Mouse (Mus musculus): ENCODE data around the gene Ctnna3. TPM values are rescaled to one million over a fixed set of nuclear protein-coding genes. Genes with fewer than 3 reads are reported as not detected.

Gene Ctnna3
- polyA plus RNA-seq, 1 experiment from 2014 or later = 0.34 TPM

DNA sequence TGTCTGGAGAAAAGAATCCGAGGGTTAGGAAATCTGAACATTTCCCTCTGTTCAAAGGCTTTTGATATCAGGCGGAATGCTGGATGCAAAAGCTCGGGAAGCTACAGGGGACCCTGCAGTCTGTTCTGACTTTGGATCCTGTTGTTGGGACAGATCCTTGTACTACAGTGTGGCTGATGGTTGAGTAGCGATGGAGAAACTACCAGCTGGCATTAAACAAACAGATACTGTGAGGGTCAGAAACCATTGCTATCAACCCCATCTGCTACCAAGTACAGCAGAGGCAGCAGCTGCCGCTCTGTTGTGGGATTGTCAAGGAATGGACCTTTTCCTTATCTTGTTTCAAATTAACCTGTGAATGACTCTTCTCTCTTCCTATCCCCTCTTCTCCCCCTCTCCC lies 504.0 kb downstream of the Ctnna3 start:
- ATAC-seq (ENCODE audit: low FRiP score) = no peak
- H3K4me2 ChIP-seq = no peak overlapping the region
- H3K4me1 ChIP-seq = peaks cover under 1% of the 10 kb centered on the region; the same call in 1 of the 2 replicates
- no peak overlapping the region for H3K4me3 ChIP-seq (replicated peaks)
- no peaks in the 10 kb centered on the region for H3K36me3 ChIP-seq (replicated peaks)
- no peak overlapping the region for H3K9ac ChIP-seq
- no peaks in the 10 kb centered on the region for H3K9me3 ChIP-seq
- no peak overlapping the region for H3K27ac ChIP-seq
- no peaks in the 10 kb centered on the region for H3K27me3 ChIP-seq
- 79% methylated on average over 5 of the region's 5 CpGs for WGBS

- no peaks in the 10 kb centered on the region for H3K36me3 ChIP-seq (replicated peaks)
- ATAC-seq (ENCODE audit: low FRiP score) = no peak
- H3K4me3 ChIP-seq (replicated peaks) = no peak overlapping the region
- no peaks in the 10 kb centered on the region for H3K27me3 ChIP-seq
- 62% methylated on average over 3 of the region's 3 CpGs for WGBS
- H3K9me3 ChIP-seq = no peaks in the 10 kb centered on the region
- H3K4me2 ChIP-seq = no peak overlapping the region
- H3K4me1 ChIP-seq = no peaks in the 10 kb centered on the region
- no peak overlapping the region for H3K9ac ChIP-seq
- no peak overlapping the region for H3K27ac ChIP-seq
These were observed 515.6 kb downstream of the Ctnna3 start for GRCm38 (mm10) chr10:63945534-63945933.

DNA sequence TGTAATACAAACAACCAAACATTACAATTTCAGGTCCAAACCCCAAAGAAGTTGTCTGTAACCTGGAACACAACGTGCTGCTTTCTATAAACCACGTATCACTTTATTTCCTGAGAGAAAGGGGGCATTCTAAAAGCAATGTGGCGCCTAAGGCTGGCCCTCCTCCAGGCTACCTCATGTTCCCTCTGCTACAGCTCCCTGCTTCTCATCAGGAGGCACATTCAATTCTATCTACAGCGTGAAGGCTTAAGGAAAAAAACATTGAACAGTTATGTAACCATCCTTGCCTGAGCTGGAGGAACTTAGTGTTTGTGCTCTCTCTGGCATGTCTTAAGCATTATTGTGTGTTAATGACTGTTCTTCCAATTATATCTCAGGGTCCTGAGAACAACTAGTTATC lies 517.4 kb downstream of the Ctnna3 start:
- no peak for ATAC-seq (ENCODE audit: low FRiP score)

GRCm38 (mm10) chr10:63950867-63951266 lies 521.0 kb downstream of the Ctnna3 start:
- no peak overlapping the region for H3K27ac ChIP-seq
- ATAC-seq (ENCODE audit: low FRiP score) = no peak
- no peaks in the 10 kb centered on the region for H3K36me3 ChIP-seq (replicated peaks)
- no peak overlapping the region for H3K4me3 ChIP-seq (replicated peaks)
- H3K9ac ChIP-seq = no peak overlapping the region
- H3K4me2 ChIP-seq = no peak overlapping the region
- no peaks in the 10 kb centered on the region for H3K9me3 ChIP-seq
- no peaks in the 10 kb centered on the region for H3K4me1 ChIP-seq
- 67% methylated on average over 8 of the region's 8 CpGs for WGBS
- H3K27me3 ChIP-seq = no peaks in the 10 kb centered on the region

More for the DNA sequence above, 517.4 kb downstream of the Ctnna3 start:
- no peaks in the 10 kb centered on the region for H3K36me3 ChIP-seq (replicated peaks)
- no peaks in the 10 kb centered on the region for H3K9me3 ChIP-seq
- no peak overlapping the region for H3K9ac ChIP-seq
- no peaks in the 10 kb centered on the region for H3K27me3 ChIP-seq
- H3K4me2 ChIP-seq = no peak overlapping the region
- no peaks in the 10 kb centered on the region for H3K4me1 ChIP-seq
- no peak overlapping the region for H3K4me3 ChIP-seq (replicated peaks)
- no peak overlapping the region for H3K27ac ChIP-seq
- 80% methylated on average over 4 of the region's 4 CpGs for WGBS

DNA sequence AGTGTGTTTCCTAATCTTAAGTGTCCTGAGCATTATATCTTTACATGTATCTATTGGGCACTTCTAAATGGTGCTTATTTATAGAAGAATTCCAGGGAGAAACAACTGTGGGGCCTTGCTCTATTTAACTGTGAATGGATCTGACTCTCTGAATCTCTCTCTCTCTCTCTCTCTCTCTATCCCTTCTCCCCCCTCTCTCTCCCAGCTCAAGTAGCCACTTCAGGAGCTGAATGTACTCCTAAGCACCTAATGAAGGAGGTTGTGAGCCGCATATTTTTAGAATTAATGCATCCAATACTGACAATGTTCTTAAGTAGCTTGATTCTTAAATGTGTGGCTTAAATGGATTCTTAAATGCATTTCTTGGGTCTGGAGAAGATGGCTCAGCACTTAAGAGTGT lies 521.6 kb downstream of the Ctnna3 start:
- H3K36me3 ChIP-seq (replicated peaks) = no peaks in the 10 kb centered on the region
- H3K27me3 ChIP-seq = no peaks in the 10 kb centered on the region
- no peak overlapping the region for H3K9ac ChIP-seq
- H3K27ac ChIP-seq = no peak overlapping the region
- no peak overlapping the region for H3K4me3 ChIP-seq (replicated peaks)
- H3K4me1 ChIP-seq = no peaks in the 10 kb centered on the region
- H3K4me2 ChIP-seq = no peak overlapping the region
- H3K9me3 ChIP-seq = no peaks in the 10 kb centered on the region
- no peak for ATAC-seq (ENCODE audit: low FRiP score)
- 67% methylated on average over 1 of the region's 1 CpGs for WGBS

- ATAC-seq (ENCODE audit: low FRiP score) = no peak
These were observed 524.5 kb downstream of the Ctnna3 start for GRCm38 (mm10) chr10:63954308-63954930.

GRCm38 (mm10) chr10:63972300-63972699 lies 542.4 kb downstream of the Ctnna3 start:
- no peak overlapping the region for H3K4me2 ChIP-seq
- WGBS = 85% methylated on average over 2 of the region's 2 CpGs
- no peaks in the 10 kb centered on the region for H3K27me3 ChIP-seq

More at GRCm38 (mm10) chr10:63954308-63954930, 524.5 kb downstream of the Ctnna3 start:
- Histone ChIP-seq H3K27me3 (no peaks in the 10 kb centered on the region), H3K36me3 (replicated peaks) (no peaks in the 10 kb centered on the region), H3K4me2 (no peak overlapping the region), H3K4me3 (replicated peaks) (no peak overlapping the region), H3K27ac (no peak overlapping the region), H3K9ac (no peak overlapping the region), H3K9me3 (no peaks in the 10 kb centered on the region), H3K4me1 (no peaks in the 10 kb centered on the region)
- 31% methylated on average over 6 of the region's 7 CpGs for WGBS

DNA sequence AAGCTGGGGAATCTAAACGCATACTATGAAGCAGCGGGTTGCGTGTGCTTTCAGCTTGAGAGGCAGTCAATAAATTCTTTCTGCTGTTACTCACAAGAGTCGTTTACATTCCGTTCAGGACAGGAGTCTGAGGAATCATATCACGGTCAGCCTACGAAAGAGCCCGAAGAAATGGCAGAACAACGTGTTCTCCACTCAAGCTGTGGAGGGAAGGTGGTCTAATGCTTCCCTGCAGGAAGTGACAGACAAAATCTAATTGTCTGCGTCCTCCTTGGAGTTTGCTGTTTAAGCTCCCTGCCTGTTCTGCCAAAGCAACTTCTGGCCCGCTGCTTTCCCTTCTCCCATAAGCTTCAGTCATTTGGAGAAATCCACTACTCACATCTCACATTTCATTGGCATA lies 548.2 kb downstream of the Ctnna3 start:
- H3K4me2 ChIP-seq = peak overlapping the region; percentile 37
- H3K4me3 ChIP-seq (replicated peaks) = peak overlapping the region; percentile 7; the same call in 1 of the 2 replicates
- peaks cover 15% of the 10 kb centered on the region for H3K4me1 ChIP-seq
- no peak overlapping the region for H3K9ac ChIP-seq
- 27% methylated on average over 11 of the region's 11 CpGs for WGBS
- H3K27me3 ChIP-seq = no peaks in the 10 kb centered on the region
- no peaks in the 10 kb centered on the region for H3K9me3 ChIP-seq
- ATAC-seq (ENCODE audit: low FRiP score) = peak; percentile 57
- peak overlapping the region; percentile 50; the same call in 1 of the 2 replicates for H3K27ac ChIP-seq
- no peaks in the 10 kb centered on the region for H3K36me3 ChIP-seq (replicated peaks)

More at GRCm38 (mm10) chr10:63972300-63972699, 542.4 kb downstream of the Ctnna3 start:
- Histone ChIP-seq H3K27ac (no peak overlapping the region), H3K9ac (no peak overlapping the region), H3K9me3 (no peaks in the 10 kb centered on the region), H3K36me3 (replicated peaks) (no peaks in the 10 kb centered on the region), H3K4me1 (no peaks in the 10 kb centered on the region), H3K4me3 (replicated peaks) (no peak overlapping the region)
- ATAC-seq (ENCODE audit: low FRiP score) = no peak

- no peaks in the 10 kb centered on the region for H3K9me3 ChIP-seq
- ATAC-seq (ENCODE audit: low FRiP score) = peak; percentile 90
- H3K9ac ChIP-seq = no peak overlapping the region
- H3K27me3 ChIP-seq = no peaks in the 10 kb centered on the region
- H3K4me2 ChIP-seq = no peak overlapping the region
- 30% methylated on average over 3 of the region's 3 CpGs for whole genome bisulfite sequencing
- peaks cover 15% of the 10 kb centered on the region for H3K4me1 ChIP-seq
- no peaks in the 10 kb centered on the region for H3K36me3 ChIP-seq (replicated peaks)
- no peak overlapping the region for H3K4me3 ChIP-seq (replicated peaks)
- no peak overlapping the region for H3K27ac ChIP-seq
These were observed 548.6 kb downstream of the Ctnna3 start for GRCm38 (mm10) chr10:63978535-63978934.

DNA sequence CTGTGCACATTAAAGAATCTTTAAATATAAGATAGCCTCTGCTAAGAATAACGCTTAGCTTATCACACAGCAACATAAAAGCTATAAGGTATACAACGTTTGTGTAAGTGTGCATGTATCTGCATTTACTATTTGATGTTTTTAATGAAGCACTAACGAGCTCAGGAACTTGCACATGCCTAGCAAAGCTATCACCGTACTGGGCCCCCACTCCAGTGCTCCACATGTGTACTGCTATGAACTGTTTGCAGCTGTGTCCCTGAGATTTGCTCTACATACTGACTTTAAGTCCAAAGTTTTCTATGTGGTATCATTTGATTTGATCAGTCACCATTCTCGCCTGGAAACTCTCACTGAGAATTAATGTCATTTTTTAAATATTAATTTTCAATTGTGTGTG lies 549.1 kb downstream of the Ctnna3 start:
- Histone ChIP-seq H3K4me1 (peaks cover 15% of the 10 kb centered on the region), H3K9me3 (no peaks in the 10 kb centered on the region), H3K9ac (no peak overlapping the region), H3K27ac (no peak overlapping the region), H3K27me3 (no peaks in the 10 kb centered on the region), H3K36me3 (replicated peaks) (no peaks in the 10 kb centered on the region), H3K4me2 (no peak overlapping the region), H3K4me3 (replicated peaks) (no peak overlapping the region)
- peak; percentile 31; the same call in 1 of the 2 replicates for ATAC-seq (ENCODE audit: low FRiP score)
- 64% methylated on average over 5 of the region's 5 CpGs for WGBS

GRCm38 (mm10) chr10:63979410-63979809 lies 549.5 kb downstream of the Ctnna3 start:
- Histone ChIP-seq H3K9me3 (no peaks in the 10 kb centered on the region), H3K36me3 (replicated peaks) (no peaks in the 10 kb centered on the region), H3K4me1 (peaks cover 15% of the 10 kb centered on the region), H3K27me3 (no peaks in the 10 kb centered on the region), H3K4me2 (no peak overlapping the region), H3K27ac (no peak overlapping the region), H3K9ac (no peak overlapping the region), H3K4me3 (replicated peaks) (no peak overlapping the region)
- no peak for ATAC-seq (ENCODE audit: low FRiP score)
- WGBS = 81% methylated on average over 2 of the region's 2 CpGs

DNA sequence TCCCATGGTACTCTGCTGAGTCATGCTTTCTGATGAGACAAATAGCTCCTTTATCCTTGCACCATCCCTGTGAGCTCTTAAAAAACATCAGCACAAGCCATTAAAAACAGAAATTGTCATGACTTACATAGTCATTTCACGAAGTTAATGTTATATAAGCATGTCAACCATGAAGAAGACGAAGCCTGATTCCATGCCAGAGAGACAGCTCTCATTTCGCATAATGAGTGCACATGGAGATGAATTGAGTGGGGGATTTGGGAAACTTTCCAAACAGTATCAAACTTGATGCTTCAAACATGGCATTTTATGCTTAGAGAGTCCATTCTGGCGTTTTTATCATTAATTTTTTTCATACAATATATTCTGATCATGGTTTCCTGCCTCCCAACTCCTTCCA lies 555.7 kb downstream of the Ctnna3 start:
- WGBS = 82% methylated on average over 4 of the region's 4 CpGs
- no peak overlapping the region for H3K4me3 ChIP-seq (replicated peaks)
- no peak overlapping the region for H3K4me2 ChIP-seq
- H3K4me1 ChIP-seq = no peaks in the 10 kb centered on the region
- no peaks in the 10 kb centered on the region for H3K27me3 ChIP-seq
- no peak overlapping the region for H3K9ac ChIP-seq
- no peak overlapping the region for H3K27ac ChIP-seq
- no peaks in the 10 kb centered on the region for H3K36me3 ChIP-seq (replicated peaks)
- ATAC-seq (ENCODE audit: low FRiP score) = no peak
- H3K9me3 ChIP-seq = no peaks in the 10 kb centered on the region

- no peaks in the 10 kb centered on the region for H3K27me3 ChIP-seq
- no peaks in the 10 kb centered on the region for H3K9me3 ChIP-seq
- H3K4me2 ChIP-seq = no peak overlapping the region
- H3K4me3 ChIP-seq (replicated peaks) = no peak overlapping the region
- ATAC-seq (ENCODE audit: low FRiP score) = no peak
- WGBS = 91% methylated on average over 5 of the region's 5 CpGs
- H3K36me3 ChIP-seq (replicated peaks) = no peaks in the 10 kb centered on the region
- H3K27ac ChIP-seq = no peak overlapping the region
- no peak overlapping the region for H3K9ac ChIP-seq
- H3K4me1 ChIP-seq = no peaks in the 10 kb centered on the region
These were observed 564.4 kb downstream of the Ctnna3 start for GRCm38 (mm10) chr10:63994251-63994650.

All from forebrain, embryonic 12.5 days (tissue).